Mouse (Mus musculus): ENCODE data around the gene Arhgap31. TPM values are rescaled to one million over a fixed set of nuclear protein-coding genes. Genes with fewer than 3 reads are reported as not detected.

Arhgap31 gene
- 86.8 TPM for polyA plus RNA-seq (2017; shearing (Covaris generic))

GRCm38 (mm10) chr16:38712581-38713403 lies at the start of gene Arhgap31:
Arhgap31 (minus strand) TSS chr16:38713274.

GRCm38 (mm10) chr16:38742113-38742658 lies 29.1 kb upstream of the Arhgap31 start, which contains the start of gene B4galt4:
B4galt4 (plus strand) TSS chr16:38742264.

DNA sequence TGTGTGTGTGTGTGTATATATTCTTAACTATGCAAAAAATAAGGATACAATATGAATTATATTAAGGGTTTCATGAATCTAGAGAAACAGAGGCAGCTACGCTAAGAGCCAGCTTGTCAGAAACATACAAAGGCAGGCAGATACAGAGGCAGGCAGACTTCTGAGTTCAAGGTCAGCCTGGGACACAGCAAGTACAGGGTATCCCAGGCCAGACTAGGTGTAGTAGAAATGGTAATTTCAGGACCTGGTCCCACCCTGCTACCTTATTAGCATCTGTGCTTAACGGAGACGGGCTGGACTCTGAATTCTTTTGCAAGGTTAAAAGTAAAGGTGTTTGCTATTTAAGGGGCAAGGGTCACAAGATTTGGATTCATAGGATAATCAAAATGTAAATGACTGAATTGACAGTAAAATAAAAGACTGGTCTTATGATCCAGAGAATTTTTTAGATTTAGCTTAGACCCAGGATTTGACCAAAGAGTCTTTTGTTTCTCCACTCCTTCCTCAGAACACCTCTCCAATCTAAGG lies 154.8 kb downstream of the Arhgap31 start, which contains the start of gene Tmem39a:
TSS of gene Tmem39a (plus strand) at position 478 of the 528 bp plus-strand sequence.

GRCm38 (mm10) chr16:38549479-38550396 lies 163.3 kb downstream of the Arhgap31 start, which contains the start of gene Poglut1:
Poglut1 (minus strand) TSS chr16:38550258.

Other genes starting within 250 kb of the Arhgap31 start
- gene Timmdc1, start 190.6 kb downstream of the Arhgap31 start, polyA plus RNA-seq (2017; shearing (Covaris generic)): 3.9 TPM
- gene Poglut1, start 163.0 kb downstream of the Arhgap31 start, polyA plus RNA-seq (2017; shearing (Covaris generic)): 24.5 TPM
- 55.3 TPM for gene Tmem39a, start 154.6 kb downstream of the Arhgap31 start, polyA plus RNA-seq (2017; shearing (Covaris generic))
- gene B4galt4, start 29.0 kb upstream of the Arhgap31 start, polyA plus RNA-seq (2017; shearing (Covaris generic)): 2.2 TPM
- not detected for gene Upk1b, start 87.1 kb upstream of the Arhgap31 start, polyA plus RNA-seq (2017; shearing (Covaris generic))
- gene 4930435E12Rik, start 115.5 kb upstream of the Arhgap31 start, polyA plus RNA-seq (2017; shearing (Covaris generic)): not detected
- gene Igsf11, start 179.4 kb upstream of the Arhgap31 start, polyA plus RNA-seq (2017; shearing (Covaris generic)): not detected

Data from effector memory CD4-positive, alpha-beta T cell, adult 5 months (primary cell).